ENCODE assay signal across 1 mouse cellular context in the genomic region with DNA sequence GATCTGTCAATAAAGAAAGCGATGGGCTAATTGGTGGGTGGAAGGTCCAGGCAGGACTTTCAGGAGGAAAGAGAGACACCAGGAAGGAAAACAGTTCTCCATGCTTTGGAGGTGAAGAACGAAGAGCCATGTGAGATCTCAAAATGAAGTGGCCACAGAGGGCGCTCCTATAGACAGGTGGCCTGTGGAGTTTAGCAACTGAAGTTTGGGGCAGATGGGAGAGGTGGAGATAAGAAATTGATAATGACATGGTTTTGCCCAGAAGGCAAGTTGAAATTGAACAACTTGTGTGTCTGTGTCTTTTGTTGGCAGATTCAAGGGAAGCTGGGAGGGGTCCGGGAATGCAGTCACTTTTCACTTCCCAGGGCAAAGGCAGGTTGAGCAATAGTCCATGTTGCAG.
TF ChIP-seq lines count a peak whose summit lies in the region.

No protein-coding gene starts in this region.

TF ChIP-seq in MEL, 35 proteins besides CTCF, POLR2A, EP300 and RAD21 (continued from another document):
- TF ChIP-seq MYC (IDR thresholded peaks at IDR 0.05; ENCODE audit: low read depth, low read length) (no peak), NELFE (IDR thresholded peaks at IDR 0.05; ENCODE audit: low read depth, low read length) (no peak), MAX (IDR thresholded peaks at IDR 0.05; ENCODE audit: low read length) (no peak), USF2 (IDR thresholded peaks at IDR 0.05; ENCODE audit: borderline replicate concordance in 1 of 2, insufficient read depth in 1 of 2, low read depth in 1 of 2, low read length in 2 of 2) (no peak), MAZ (IDR thresholded peaks at IDR 0.05; ENCODE audit: low read depth, low read length) (no peak), TAL1 (IDR thresholded peaks at IDR 0.05; ENCODE audit: low read length) (no peak)
